Mouse (Mus musculus): ENCODE measurements around the gene Carns1. TPM values are rescaled to one million over a fixed set of nuclear protein-coding genes. Genes with fewer than 3 reads are reported as not detected.

The Carns1 gene
- polyA plus RNA-seq, 1 experiment, result 0.46 TPM

- no peak for TF ChIP-seq GATA1 (IDR thresholded peaks at IDR 0.05; ENCODE audit: low read length)
Observed at GRCm38 (mm10) chr19:4119716-4120487, 55.4 kb downstream of the Carns1 start.

GRCm38 (mm10) chr19:4118350-4118749, 56.9 kb downstream of the Carns1 start:
- no peak for TF ChIP-seq GATA1 (IDR thresholded peaks at IDR 0.05; ENCODE audit: low read length)

GRCm38 (mm10) chr19:4117006-4117405, 58.3 kb downstream of the Carns1 start:
- TF ChIP-seq GATA1 (IDR thresholded peaks at IDR 0.05; ENCODE audit: low read length), result no peak

GRCm38 (mm10) chr19:4115816-4116215, 59.5 kb downstream of the Carns1 start:
- TF ChIP-seq GATA1 (IDR thresholded peaks at IDR 0.05; ENCODE audit: low read length), result no peak

GRCm38 (mm10) chr19:4115144-4115543, 60.1 kb downstream of the Carns1 start:
- TF ChIP-seq GATA1 (IDR thresholded peaks at IDR 0.05; ENCODE audit: low read length), result no peak

GRCm38 (mm10) chr19:4114551-4114950, 60.7 kb downstream of the Carns1 start:
- TF ChIP-seq GATA1 (IDR thresholded peaks at IDR 0.05; ENCODE audit: low read length), result no peak

Other genes with a start within 250 kb of the Carns1 start
- gene Aldh3b1, start 245.7 kb downstream of the Carns1 start, polyA plus RNA-seq (2012), result not detected in 2 replicates
- gene Unc93b1, start 240.3 kb downstream of the Carns1 start, polyA plus RNA-seq (2012), result 0.11 TPM in 1 of 2 replicates, not detected in the other
- gene Aldh3b3, start 216.8 kb downstream of the Carns1 start, polyA plus RNA-seq (2012), result not detected in 2 replicates
- not detected in 2 replicates for gene Aldh3b2, start 203.2 kb downstream of the Carns1 start, polyA plus RNA-seq (2012)
- 5.4 and 7.1 TPM in 2 replicates for gene Acy3, start 188.9 kb downstream of the Carns1 start, polyA plus RNA-seq (2012)
- not detected in 2 replicates for gene Tbx10, start 182.7 kb downstream of the Carns1 start, polyA plus RNA-seq (2012)
- 26.3 and 32.2 TPM in 2 replicates for gene Nudt8, start 174.9 kb downstream of the Carns1 start, polyA plus RNA-seq (2012)
- 3.8 and 5.3 TPM in 2 replicates for gene Gm49405, start 174.9 kb downstream of the Carns1 start, polyA plus RNA-seq (2012)
- 7.2 and 8.9 TPM in 2 replicates for gene Doc2g, start 172.2 kb downstream of the Carns1 start, polyA plus RNA-seq (2012)
- 378 and 401 TPM in 2 replicates for gene Ndufv1, start 162.7 kb downstream of the Carns1 start, polyA plus RNA-seq (2012)
- gene Gstp1, start 137.5 kb downstream of the Carns1 start, polyA plus RNA-seq (2012), result 40.1 and 105 TPM in 2 replicates
- gene Gstp2, start 129.5 kb downstream of the Carns1 start, polyA plus RNA-seq (2012), result not detected in 2 replicates
- gene Gstp3, start 115.9 kb downstream of the Carns1 start, polyA plus RNA-seq (2012), result 4.1 and 7.7 TPM in 2 replicates
- gene Cabp2, start 93.9 kb downstream of the Carns1 start, polyA plus RNA-seq (2012), result not detected in 2 replicates
- 70.4 and 72.4 TPM in 2 replicates for gene Cdk2ap2, start 78.3 kb downstream of the Carns1 start, polyA plus RNA-seq (2012)
- 36.1 and 36.7 TPM in 2 replicates for gene Pitpnm1, start 75.5 kb downstream of the Carns1 start, polyA plus RNA-seq (2012)
- gene Aip, start 49.6 kb downstream of the Carns1 start, polyA plus RNA-seq (2012), result 99.6 and 105 TPM in 2 replicates
- gene Gpr152, start 35.7 kb downstream of the Carns1 start, polyA plus RNA-seq (2012), result not detected in 2 replicates
- gene Cabp4, start 31.4 kb downstream of the Carns1 start, polyA plus RNA-seq (2012), result 0.06 TPM in 1 of 2 replicates, not detected in the other
- 187 and 368 TPM in 2 replicates for gene Coro1b, start 26.9 kb downstream of the Carns1 start, polyA plus RNA-seq (2012)
- 448 and 548 TPM in 2 replicates for gene Ptprcap, start 21.9 kb downstream of the Carns1 start, polyA plus RNA-seq (2012)
- 92.1 and 99.4 TPM in 2 replicates for gene Rps6kb2, start 12.1 kb downstream of the Carns1 start, polyA plus RNA-seq (2012)
- 19.4 and 24.6 TPM in 2 replicates for gene Tbc1d10c, start 15.8 kb upstream of the Carns1 start, polyA plus RNA-seq (2012)
- gene Ppp1ca, start 16.6 kb upstream of the Carns1 start, polyA plus RNA-seq (2012), result 609 and 669 TPM in 2 replicates
- 28.7 and 31.6 TPM in 2 replicates for gene Rad9a, start 26.2 kb upstream of the Carns1 start, polyA plus RNA-seq (2012)
- not detected in 2 replicates for gene Clcf1, start 38.8 kb upstream of the Carns1 start, polyA plus RNA-seq (2012)
- 30.0 TPM in 1 of 2 replicates, not detected in the other for gene AC109138.7, start 38.9 kb upstream of the Carns1 start, polyA plus RNA-seq (2012)
- gene Pold4, start 56.4 kb upstream of the Carns1 start, polyA plus RNA-seq (2012), result 21.8 and 24.7 TPM in 2 replicates
- gene Ssh3, start 93.7 kb upstream of the Carns1 start, polyA plus RNA-seq (2012), result 0.25 and 0.39 TPM in 2 replicates
- gene Ankrd13d, start 107.7 kb upstream of the Carns1 start, polyA plus RNA-seq (2012), result 0.44 and 0.46 TPM in 2 replicates
- gene Grk2, start 130.7 kb upstream of the Carns1 start, polyA plus RNA-seq (2012), result 231 and 290 TPM in 2 replicates
- gene Kdm2a, start 222.8 kb upstream of the Carns1 start, polyA plus RNA-seq (2012), result 51.6 and 57.8 TPM in 2 replicates